Mouse (Mus musculus): ENCODE results near the gene Snd1. TPM values are rescaled to one million over a fixed set of nuclear protein-coding genes. Genes with fewer than 3 reads are reported as not detected.
A peak's percentile ranks its signal among the peaks of the same experiment; 100 is the strongest.

Gene Snd1
- polyA plus RNA-seq, 1 experiment from 2014 or later = 79.3 TPM

DNA sequence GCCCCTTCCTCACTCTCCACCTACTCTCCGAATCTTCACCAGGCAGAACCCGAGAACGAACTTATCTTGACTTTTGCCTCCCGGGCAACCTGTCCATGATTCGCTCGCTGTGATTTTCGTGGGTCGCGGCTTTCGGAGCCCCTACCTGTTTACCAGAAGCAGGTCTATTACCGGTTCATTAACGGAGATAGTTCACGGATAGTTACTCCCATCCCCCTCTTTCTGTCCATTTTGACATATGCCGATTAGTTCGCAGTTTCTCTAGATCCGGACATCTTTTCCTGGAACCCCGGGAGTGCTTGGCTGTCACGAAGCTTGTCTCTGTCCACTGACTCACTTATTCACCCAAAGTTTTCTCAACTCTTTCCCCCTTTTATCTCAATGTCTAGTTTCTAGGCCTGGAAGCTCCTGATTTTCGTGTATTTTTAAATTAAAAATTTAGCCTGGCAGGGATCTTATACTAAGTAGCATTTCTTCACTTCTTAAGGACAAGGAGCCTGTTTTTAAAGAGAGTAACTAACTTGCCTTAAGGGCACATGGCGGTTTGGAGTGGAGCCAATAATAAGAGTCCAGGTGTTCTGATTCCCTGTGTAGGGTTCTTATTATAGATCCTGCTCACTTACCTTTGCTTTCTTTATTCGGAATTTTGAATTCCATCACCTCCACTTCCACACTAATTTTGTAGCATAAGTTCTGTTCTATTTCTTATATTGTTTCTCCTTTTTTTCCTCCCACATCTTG, 6.0 kb downstream of the Snd1 start:
- Histone ChIP-seq H3K4me1 (replicated peaks; ENCODE audit: insufficient read depth, low read length) (peaks cover 14% of the 10 kb centered on the region), H3K36me3 (ENCODE audit: insufficient read depth, low read length) (no peaks in the 10 kb centered on the region), H3K9me3 (replicated peaks; ENCODE audit: low read length) (no peaks in the 10 kb centered on the region), H3K4me3 (replicated peaks; ENCODE audit: low read depth, low read length) (peak overlapping the region; percentile 79), H3K27ac (peak overlapping the region; percentile 84; the same call in 1 of the 2 replicates), H3K27me3 (ENCODE audit: insufficient read depth, low read length) (no peaks in the 10 kb centered on the region), H3K4me2 (ENCODE audit: low read length) (peak overlapping the region; percentile 77), H3K9ac (ENCODE audit: low read depth, low read length) (peak overlapping the region; percentile 76)
- DNase-seq (ENCODE audit: low spot score) = peak; percentile 18
- 5% methylated on average over 21 of the region's 21 CpGs for WGBS
- no peak for TF ChIP-seq CTCF (IDR thresholded peaks at IDR 0.05; ENCODE audit: low read depth)
- ATAC-seq (replicated peaks; ENCODE audit: low FRiP score, low read depth) = no peak

DNA sequence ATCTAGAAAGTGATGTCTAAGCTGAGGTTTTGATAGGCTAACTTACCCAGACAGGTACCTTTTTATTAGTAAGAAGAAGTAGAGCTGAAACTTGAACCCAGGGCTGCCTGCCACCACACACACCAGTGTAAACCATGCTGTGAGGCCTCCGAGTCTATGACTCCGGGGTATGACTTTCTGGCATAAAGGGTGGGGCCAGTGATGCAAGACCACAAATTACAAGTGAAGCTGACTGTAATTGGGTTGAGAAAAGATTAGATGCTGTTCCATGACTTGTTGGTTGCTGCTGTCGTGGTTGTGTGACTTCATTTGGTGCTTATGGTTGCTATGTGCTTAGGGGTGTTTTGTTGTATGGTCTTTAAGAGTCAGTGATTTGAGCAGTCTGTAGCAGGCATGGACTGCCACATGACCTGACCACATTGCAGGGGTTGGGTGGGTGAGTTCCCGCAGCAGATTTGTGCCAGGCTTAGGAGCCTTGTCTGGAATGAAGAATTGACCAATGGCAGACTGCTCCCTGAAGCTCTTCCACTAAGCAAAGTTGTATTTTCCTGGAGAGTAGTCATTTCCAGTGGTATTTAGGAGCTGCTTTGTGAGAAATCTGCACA, 7.9 kb downstream of the Snd1 start:
- H3K27ac ChIP-seq = no peak overlapping the region
- H3K27me3 ChIP-seq (ENCODE audit: insufficient read depth, low read length) = no peaks in the 10 kb centered on the region
- ATAC-seq (replicated peaks; ENCODE audit: low FRiP score, low read depth) = no peak
- no peak overlapping the region for H3K4me2 ChIP-seq (ENCODE audit: low read length)
- H3K9ac ChIP-seq (ENCODE audit: low read depth, low read length) = no peak overlapping the region
- H3K9me3 ChIP-seq (replicated peaks; ENCODE audit: low read length) = no peaks in the 10 kb centered on the region
- no peak overlapping the region for H3K4me3 ChIP-seq (replicated peaks; ENCODE audit: low read depth, low read length)
- 56% methylated on average over 4 of the region's 4 CpGs for WGBS
- H3K4me1 ChIP-seq (replicated peaks; ENCODE audit: insufficient read depth, low read length) = peaks cover 19% of the 10 kb centered on the region
- H3K36me3 ChIP-seq (ENCODE audit: insufficient read depth, low read length) = no peaks in the 10 kb centered on the region
- no peak for DNase-seq (ENCODE audit: low spot score)
- no peak for TF ChIP-seq CTCF (IDR thresholded peaks at IDR 0.05; ENCODE audit: low read depth)

DNA sequence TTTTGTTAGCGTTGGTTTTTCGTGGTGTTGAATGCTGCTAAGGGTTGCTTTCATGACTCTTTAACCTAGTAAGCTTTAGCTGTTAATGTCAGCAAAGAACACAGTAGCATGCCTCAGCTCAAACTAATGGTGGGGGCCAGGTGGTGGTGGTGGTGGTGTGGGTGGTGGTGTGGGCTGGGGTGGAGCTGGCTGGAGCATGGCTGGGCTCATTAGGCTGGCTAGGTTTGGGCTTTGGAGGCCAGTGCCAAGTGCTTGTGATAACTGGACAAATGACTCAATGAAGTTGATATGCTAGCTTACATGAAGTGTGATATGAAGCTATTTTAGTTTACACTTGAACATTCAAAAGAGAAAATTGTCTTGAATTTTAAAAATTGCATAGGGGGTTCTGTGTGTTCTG, 11.1 kb downstream of the Snd1 start:
- Histone ChIP-seq H3K4me1 (replicated peaks; ENCODE audit: insufficient read depth, low read length) (peaks cover 19% of the 10 kb centered on the region), H3K27me3 (ENCODE audit: insufficient read depth, low read length) (no peaks in the 10 kb centered on the region), H3K9ac (ENCODE audit: low read depth, low read length) (no peak overlapping the region), H3K27ac (no peak overlapping the region), H3K4me3 (replicated peaks; ENCODE audit: low read depth, low read length) (no peak overlapping the region), H3K36me3 (ENCODE audit: insufficient read depth, low read length) (no peaks in the 10 kb centered on the region), H3K9me3 (replicated peaks; ENCODE audit: low read length) (no peaks in the 10 kb centered on the region), H3K4me2 (ENCODE audit: low read length) (no peak overlapping the region)
- 85% methylated on average over 2 of the region's 2 CpGs for WGBS
- no peak for DNase-seq (ENCODE audit: low spot score)
- TF ChIP-seq CTCF (IDR thresholded peaks at IDR 0.05; ENCODE audit: low read depth) = no peak
- no peak for ATAC-seq (replicated peaks; ENCODE audit: low FRiP score, low read depth)

DNA sequence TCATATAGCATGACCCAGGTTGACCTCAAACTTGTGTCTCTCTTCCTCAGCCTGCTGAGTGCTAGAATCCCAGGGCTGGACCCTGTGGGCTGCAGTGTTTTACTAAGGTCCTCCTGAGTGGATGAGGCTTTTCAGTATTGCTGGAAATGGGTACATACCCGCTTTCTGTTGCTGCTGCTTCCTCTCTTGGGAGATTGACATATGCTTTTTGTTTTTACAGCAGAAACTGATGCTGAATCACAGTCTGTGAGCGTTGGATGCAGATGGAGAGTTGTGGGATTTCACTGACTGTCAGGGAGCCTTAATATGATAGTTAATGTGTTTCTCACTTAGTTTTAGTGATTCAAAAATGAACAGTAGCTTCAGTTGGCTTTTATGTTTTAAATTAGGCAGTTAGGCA, 11.5 kb downstream of the Snd1 start:
- no peak overlapping the region for H3K4me2 ChIP-seq (ENCODE audit: low read length)
- DNase-seq (ENCODE audit: low spot score) = no peak
- no peak for ATAC-seq (replicated peaks; ENCODE audit: low FRiP score, low read depth)
- H3K27ac ChIP-seq = no peak overlapping the region
- H3K4me1 ChIP-seq (replicated peaks; ENCODE audit: insufficient read depth, low read length) = peaks cover 15% of the 10 kb centered on the region
- no peak overlapping the region for H3K9ac ChIP-seq (ENCODE audit: low read depth, low read length)
- H3K9me3 ChIP-seq (replicated peaks; ENCODE audit: low read length) = no peaks in the 10 kb centered on the region
- no peaks in the 10 kb centered on the region for H3K27me3 ChIP-seq (ENCODE audit: insufficient read depth, low read length)
- H3K4me3 ChIP-seq (replicated peaks; ENCODE audit: low read depth, low read length) = no peak overlapping the region
- 78% methylated on average over 2 of the region's 2 CpGs for WGBS
- H3K36me3 ChIP-seq (ENCODE audit: insufficient read depth, low read length) = no peaks in the 10 kb centered on the region
- no peak for TF ChIP-seq CTCF (IDR thresholded peaks at IDR 0.05; ENCODE audit: low read depth)

DNA sequence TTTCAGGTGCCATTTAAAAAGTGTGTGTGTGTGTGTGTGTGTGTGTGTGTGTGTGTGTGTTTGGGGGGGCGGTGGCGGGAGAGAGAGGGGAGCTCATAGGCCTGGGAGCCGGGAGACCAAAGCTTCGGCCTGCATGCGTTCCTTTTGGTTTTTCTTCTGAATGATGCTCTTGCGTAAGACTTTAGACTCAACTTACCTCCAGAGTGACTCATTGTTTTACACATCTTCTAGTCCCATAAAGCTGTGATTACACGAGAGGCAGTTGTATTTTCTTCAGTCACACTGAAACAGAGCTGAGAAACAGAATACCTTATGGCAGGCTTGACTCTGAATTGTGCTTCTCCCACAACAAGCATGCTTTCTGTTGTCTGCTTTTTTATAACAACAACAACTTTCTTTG, 12.0 kb downstream of the Snd1 start:
- WGBS = 87% methylated on average over 7 of the region's 7 CpGs
- DNase-seq (ENCODE audit: low spot score) (no peak), ATAC-seq (replicated peaks; ENCODE audit: low FRiP score, low read depth) (no peak)
- H3K9ac ChIP-seq (ENCODE audit: low read depth, low read length) = no peak overlapping the region
- no peaks in the 10 kb centered on the region for H3K27me3 ChIP-seq (ENCODE audit: insufficient read depth, low read length)
- no peak for TF ChIP-seq CTCF (IDR thresholded peaks at IDR 0.05; ENCODE audit: low read depth)
- no peaks in the 10 kb centered on the region for H3K9me3 ChIP-seq (replicated peaks; ENCODE audit: low read length)
- no peaks in the 10 kb centered on the region for H3K36me3 ChIP-seq (ENCODE audit: insufficient read depth, low read length)
- no peak overlapping the region for H3K4me3 ChIP-seq (replicated peaks; ENCODE audit: low read depth, low read length)
- H3K27ac ChIP-seq = 0 out of 2 replicates have a peak overlapping the region, but pooled peaks have one; percentile 6
- H3K4me2 ChIP-seq (ENCODE audit: low read length) = no peak overlapping the region
- peaks cover 12% of the 10 kb centered on the region; the same call in 1 of the 2 replicates for H3K4me1 ChIP-seq (replicated peaks; ENCODE audit: insufficient read depth, low read length)

DNA sequence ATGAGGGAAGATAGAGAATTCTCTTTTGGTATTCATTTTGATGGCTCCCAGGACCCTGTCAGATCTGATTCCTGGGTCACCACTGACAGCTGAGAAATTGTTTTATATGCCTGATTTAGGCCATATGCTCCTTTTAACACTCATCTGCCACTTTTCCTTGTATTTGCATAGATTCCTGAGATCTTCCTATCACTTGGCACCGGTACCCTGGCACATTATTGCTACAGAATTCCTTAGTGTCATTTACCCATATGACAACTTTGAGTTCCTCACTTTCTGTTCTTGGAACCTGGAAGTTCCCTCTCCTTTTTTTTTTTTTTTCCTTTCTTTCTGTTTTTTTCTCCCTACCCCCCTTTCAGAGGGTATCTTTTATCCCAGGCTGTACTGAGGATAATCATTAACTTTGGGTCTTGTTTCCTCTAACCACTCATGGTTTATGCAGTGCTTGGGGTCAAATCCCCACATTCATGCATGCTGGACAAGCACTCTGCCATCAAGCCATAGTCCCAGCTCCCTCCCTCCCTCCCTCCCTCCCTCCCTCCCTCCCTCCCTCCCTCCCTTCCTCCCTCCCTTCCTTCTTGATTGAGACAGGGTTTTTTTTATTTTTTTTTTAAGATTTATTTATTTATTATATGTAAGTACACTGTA, 13.4 kb downstream of the Snd1 start:
- no peak for ATAC-seq (replicated peaks; ENCODE audit: low FRiP score, low read depth)
- DNase-seq (ENCODE audit: low spot score) = no peak
- Histone ChIP-seq H3K9me3 (replicated peaks; ENCODE audit: low read length) (no peaks in the 10 kb centered on the region), H3K9ac (ENCODE audit: low read depth, low read length) (no peak overlapping the region), H3K27me3 (ENCODE audit: insufficient read depth, low read length) (no peaks in the 10 kb centered on the region), H3K4me1 (replicated peaks; ENCODE audit: insufficient read depth, low read length) (0 out of 2 replicates have a peak, but pooled peaks cover 5% of the 10 kb centered on the region), H3K4me2 (ENCODE audit: low read length) (no peak overlapping the region), H3K36me3 (ENCODE audit: insufficient read depth, low read length) (peaks cover 3% of the 10 kb centered on the region; the same call in 1 of the 2 replicates), H3K27ac (no peak overlapping the region), H3K4me3 (replicated peaks; ENCODE audit: low read depth, low read length) (no peak overlapping the region)
- 77% methylated on average over 1 of the region's 1 CpGs for WGBS
- no peak for TF ChIP-seq CTCF (IDR thresholded peaks at IDR 0.05; ENCODE audit: low read depth)

All from kidney, postnatal 0 days (tissue).